Mouse (Mus musculus) forebrain, postnatal 0 days (tissue): Measurements from ENCODE around the gene Ssxb8. TPM values are rescaled to one million over a fixed set of nuclear protein-coding genes. Genes with fewer than 3 reads are reported as not detected.
"Not testable (repeated sequence)": the region's sequence is repeated elsewhere in the genome, so short reads cannot be mapped to it uniquely, and the experiment has no call there.

Experiments used
- ATAC-seq: fragments of 200-750 bp; cut with Nextera tagmentation; 2 replicates; pipeline ENCODE4 v1.8.0; 2017; ENCODE audit warnings: mild to moderate bottlenecking, moderate library complexity
- DNase-seq: peaks from one replicate; pipeline ENCODE4 v3.0.0-alpha.2; 2015
- H3K27ac ChIP-seq: fragments of 300-500 bp; sonication (generic); 2 replicates; pipeline ENCODE4 v1.5.1; 2014; ENCODE audit warnings: low read depth, mild to moderate bottlenecking, antibody characterized with exemption, low read length, moderate library complexity, mixed read lengths
- H3K27me3 ChIP-seq: fragments of 300-500 bp; sonication (generic); 2 replicates; pipeline ENCODE4 v1.6.1; 2014; ENCODE audit warnings: mild to moderate bottlenecking, low read length, mixed read lengths; ENCODE audit not compliant: insufficient read depth
- H3K36me3 ChIP-seq: fragments of 300-500 bp; sonication (generic); 2 replicates; pipeline ENCODE4 v1.6.1; 2014; ENCODE audit warnings: mild to moderate bottlenecking, moderate library complexity; ENCODE audit not compliant: insufficient read depth
- H3K4me1 ChIP-seq: fragments of 300-500 bp; sonication (generic); 2 replicates; pipeline ENCODE4 v1.6.1; 2014; ENCODE audit warnings: antibody characterized with exemption; ENCODE audit not compliant: insufficient read depth
- H3K4me2 ChIP-seq: fragments of 300-500 bp; sonication (generic); 2 replicates; pipeline ENCODE4 v1.6.1; 2014; ENCODE audit warnings: low read depth, mild to moderate bottlenecking, moderate library complexity
- H3K4me3 ChIP-seq: fragments of 300-500 bp; sonication (generic); 2 replicates; pipeline ENCODE4 v1.5.1; 2014; ENCODE audit warnings: low read depth, low read length, mixed read lengths
- H3K9ac ChIP-seq: fragments of 300-500 bp; sonication (generic); 2 replicates; pipeline ENCODE4 v1.6.1; 2014; ENCODE audit warnings: mild to moderate bottlenecking
- H3K9me3 ChIP-seq: fragments of 300-500 bp; sonication (generic); 2 replicates; pipeline ENCODE4 v1.6.1; 2016; ENCODE audit warnings: low read length
- CTCF ChIP-seq: sonication (generic); IDR thresholded peaks from 2 replicates; pipeline ENCODE4 v1.5.1; 2016; ENCODE audit warnings: antibody characterized with exemption, control low read depth, low read depth
- WGBS: fragments of 180-500 bp; shearing (Covaris S2); extraction: QIAGEN DNeasy Blood & Tissue Kit; methylation state at CpG from one replicate; pipeline ENCODE4 v1.1.7; 2014; 5-methylcytosine and 5-hydroxymethylcytosine counted together
- polyA plus RNA-seq: library from polyadenylated mRNA; unstranded; fragments of >200 nt; fragmentation: Nextera tagmentation; extraction: Ambion mirVana; gene quantifications from 2 replicates; pipeline ENCODE4 v1.2.1, GENCODE M21; 2015
- total RNA-seq: library from RNA; depleted of rRNA; stranded (reverse); fragments of >200 nt; gene quantifications from 2 replicates; pipeline ENCODE4 v1.2.3, GENCODE M21; 2014; rRNA removed

Gene Ssxb8
- total RNA-seq (not detected in 2 replicates), polyA plus RNA-seq (not detected in 2 replicates)

DNA sequence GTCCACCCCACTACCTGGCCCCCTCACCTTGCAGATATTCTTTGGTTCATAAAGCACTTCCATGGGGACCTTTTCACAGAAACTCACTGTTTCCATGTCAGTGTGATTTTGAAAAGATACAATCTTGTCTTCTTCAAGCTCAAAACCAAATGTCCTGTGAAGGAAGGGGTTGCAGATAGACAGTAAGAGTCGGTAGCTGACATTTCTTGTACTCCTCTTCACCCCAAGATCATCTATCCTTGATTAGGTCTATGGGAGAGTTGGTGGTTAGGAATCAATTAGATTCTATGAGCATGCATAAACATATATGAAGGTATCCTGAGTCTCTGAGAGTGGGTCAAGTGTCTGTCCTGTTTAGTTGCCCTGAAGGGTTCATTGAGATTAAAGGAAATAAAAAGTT lies at the start of gene Ssxb8:
Gene Ssxb8 (minus strand): TSS at position 101 of the 400 bp plus-strand sequence.
- not testable (repeated sequence) for H3K4me1 ChIP-seq, H3K9ac ChIP-seq, H3K27ac ChIP-seq, H3K4me2 ChIP-seq, DNase-seq, H3K27me3 ChIP-seq, H3K36me3 ChIP-seq, H3K4me3 ChIP-seq, ATAC-seq, H3K9me3 ChIP-seq
- 64% methylated on average over 1 of the region's 1 CpGs for WGBS

- 65% methylated on average over 5 of the region's 5 CpGs for WGBS
- H3K9me3 ChIP-seq = no peaks in the 10 kb centered on the region
- H3K4me2 ChIP-seq = no peak overlapping the region
- peak; percentile 34 for TF ChIP-seq CTCF
- no peak overlapping the region for H3K27ac ChIP-seq
- DNase-seq = peak; percentile 7
- no peaks in the 10 kb centered on the region for H3K4me1 ChIP-seq
- H3K4me3 ChIP-seq = no peak overlapping the region
- H3K9ac ChIP-seq = no peak overlapping the region
- no peaks in the 10 kb centered on the region for H3K27me3 ChIP-seq
- no peaks in the 10 kb centered on the region for H3K36me3 ChIP-seq
- no peak for ATAC-seq
These were observed 42.3 kb upstream of the Ssxb8 start for GRCm38 (mm10) chrX:8732907-8733306.

DNA sequence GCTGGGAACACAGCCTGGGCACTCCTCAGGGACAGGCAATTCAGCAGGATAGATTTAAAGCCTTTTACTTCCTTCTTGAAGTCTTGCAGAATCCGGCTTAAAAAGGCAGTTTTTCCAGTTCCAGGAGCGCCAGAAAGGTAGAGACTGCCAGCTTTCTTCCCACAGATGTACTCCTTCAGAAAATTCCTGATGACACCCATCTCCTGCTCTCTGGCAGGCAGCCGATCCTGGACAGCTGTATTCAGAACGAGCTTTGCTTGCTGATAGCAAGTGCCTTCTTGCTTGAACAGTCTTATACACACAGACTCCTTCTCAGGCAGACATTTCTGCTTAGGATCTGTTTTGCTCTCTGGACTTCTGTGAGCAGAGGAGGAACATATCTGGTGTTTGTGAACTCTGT lies 27.6 kb downstream of the Ssxb8 start:
- no peaks in the 10 kb centered on the region for H3K4me1 ChIP-seq
- ATAC-seq (no peak), DNase-seq (no peak)
- H3K9ac ChIP-seq = no peak overlapping the region
- no peaks in the 10 kb centered on the region for H3K27me3 ChIP-seq
- no peak overlapping the region for H3K27ac ChIP-seq
- H3K4me3 ChIP-seq = no peak overlapping the region
- no peaks in the 10 kb centered on the region for H3K36me3 ChIP-seq
- no peak overlapping the region for H3K4me2 ChIP-seq
- no peaks in the 10 kb centered on the region for H3K9me3 ChIP-seq
- no peak for TF ChIP-seq CTCF
- 83% methylated on average over 4 of the region's 4 CpGs for WGBS

Other genes with a start within 250 kb of the Ssxb8 start
- gene Ssxb2, start 229.1 kb downstream of the Ssxb8 start, total RNA-seq = not detected in 2 replicates
- not detected in 2 replicates for gene Ssxb2, start 229.1 kb downstream of the Ssxb8 start, polyA plus RNA-seq
- not detected in 2 replicates for gene Gm14459, start 165.9 kb downstream of the Ssxb8 start, total RNA-seq
- gene Gm14459, start 165.9 kb downstream of the Ssxb8 start, polyA plus RNA-seq = not detected in 2 replicates
- not detected in 2 replicates for gene Ssxb6, start 142.6 kb downstream of the Ssxb8 start, total RNA-seq
- not detected in 2 replicates for gene Ssxb6, start 142.6 kb downstream of the Ssxb8 start, polyA plus RNA-seq
- not detected in 2 replicates for gene Ssxb3, start 99.0 kb downstream of the Ssxb8 start, total RNA-seq
- gene Ssxb3, start 99.0 kb downstream of the Ssxb8 start, polyA plus RNA-seq = not detected in 2 replicates
- not detected in 2 replicates for gene Ssx9, start 57.6 kb upstream of the Ssxb8 start, total RNA-seq
- not detected in 2 replicates for gene Ssx9, start 57.6 kb upstream of the Ssxb8 start, polyA plus RNA-seq
- gene Ssxb5, start 112.8 kb upstream of the Ssxb8 start, total RNA-seq = 0.38 TPM in 1 of 2 replicates, not detected in the other
- not detected in 2 replicates for gene Ssxb5, start 112.8 kb upstream of the Ssxb8 start, polyA plus RNA-seq
- not detected in 2 replicates for gene Gm6592, start 153.2 kb upstream of the Ssxb8 start, total RNA-seq
- not detected in 2 replicates for gene Gm6592, start 153.2 kb upstream of the Ssxb8 start, polyA plus RNA-seq
- gene Gm5751, start 183.4 kb upstream of the Ssxb8 start, total RNA-seq = not detected in 2 replicates
- gene Gm5751, start 183.4 kb upstream of the Ssxb8 start, polyA plus RNA-seq = not detected in 2 replicates
- gene B630019K06Rik, start 201.5 kb upstream of the Ssxb8 start, total RNA-seq = 40.1 and 60.1 TPM in 2 replicates
- 18.3 and 27.1 TPM in 2 replicates for gene B630019K06Rik, start 201.5 kb upstream of the Ssxb8 start, polyA plus RNA-seq